Mouse (Mus musculus) ovary, postnatal 36 days (tissue): ENCODE measurements at regions not wholly inside any gene's neighbourhood (a gene's known extent, or its start where the extent isn't known, plus 50 kb on each side); places are given as distances from the start of the nearest gene placed in this dataset.

Source experiments
- DNase-seq: peaks from one replicate; pipeline ENCODE4 v3.0.0; 2022; ENCODE audit warnings: low spot score, mixed read lengths

- DNase-seq = no peak
Observed at GRCm38 (mm10) chr13:80946034-80946433, 62.9 kb downstream of the Arrdc3 start.

GRCm38 (mm10) chr13:80947705-80948104 lies 64.5 kb downstream of the Arrdc3 start:
- no peak for DNase-seq

DNA sequence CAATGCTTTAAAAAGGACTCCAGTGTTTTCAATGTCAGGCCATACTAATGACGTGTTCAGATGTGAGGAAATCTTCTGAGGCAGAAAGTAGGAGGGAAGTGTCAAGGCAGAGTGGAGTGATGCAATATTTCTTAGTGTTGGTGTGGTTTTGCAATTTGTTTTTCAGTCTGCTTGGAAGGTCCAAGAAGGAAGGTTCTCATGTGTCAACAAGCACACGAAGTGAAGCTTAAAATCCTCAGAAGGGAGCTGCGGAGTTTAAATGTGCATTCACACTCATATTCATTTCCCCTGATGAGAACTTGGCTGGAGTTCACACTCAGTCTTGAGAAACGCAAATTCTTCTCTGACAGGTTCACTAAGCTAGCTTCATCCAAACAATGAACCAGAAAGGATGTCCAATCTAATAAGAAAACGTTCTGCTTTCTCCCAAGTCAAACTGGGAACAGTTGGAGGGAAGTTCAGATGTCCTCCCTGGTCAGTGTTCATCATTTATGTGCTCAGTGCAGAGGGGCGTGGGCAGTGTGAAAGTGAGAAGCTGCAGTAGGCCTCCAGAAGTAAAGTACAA lies 66.0 kb downstream of the Arrdc3 start:
- DNase-seq = no peak

- no peak for DNase-seq
Observed at GRCm38 (mm10) chr13:80950239-80950638, 67.1 kb downstream of the Arrdc3 start.

DNA sequence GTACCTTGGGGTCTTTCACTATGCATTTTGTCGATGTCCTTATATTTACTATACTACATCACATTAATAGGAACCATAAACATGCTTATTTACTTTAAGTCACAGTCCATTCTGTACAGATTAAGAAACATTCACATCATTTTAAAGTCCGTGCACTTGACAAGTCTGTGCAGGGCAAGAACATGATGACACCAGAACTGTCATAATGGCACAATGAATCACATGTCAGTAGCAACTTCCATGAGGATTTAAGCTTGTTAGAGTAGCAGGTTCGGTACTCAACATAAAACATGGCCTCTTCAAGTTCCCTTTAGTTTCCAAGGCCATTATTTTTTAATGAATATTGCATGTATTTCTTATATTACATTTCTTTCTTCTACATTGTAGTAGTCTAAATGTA lies 67.6 kb downstream of the Arrdc3 start:
- DNase-seq = no peak

- DNase-seq = peak; percentile 24
Observed at GRCm38 (mm10) chr13:80951327-80951726, 68.1 kb downstream of the Arrdc3 start.

DNA sequence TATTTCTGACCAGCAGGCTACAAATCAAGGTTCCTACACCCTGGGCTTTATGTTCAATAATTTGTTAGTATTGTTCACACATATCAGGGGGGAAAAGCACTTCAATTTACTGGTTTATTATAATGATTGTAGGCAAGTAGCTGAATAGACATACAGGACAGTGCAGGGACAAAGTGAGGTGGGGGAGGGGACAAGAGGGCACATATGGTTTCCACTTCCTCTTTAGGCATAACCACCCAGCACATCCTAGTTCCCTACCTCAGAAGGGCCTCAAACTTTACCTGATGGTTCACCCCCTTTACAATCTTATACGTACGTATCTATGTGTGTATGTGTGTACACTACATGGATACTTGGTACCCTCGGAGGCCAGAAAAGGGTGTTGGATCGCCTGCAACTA lies 69.7 kb downstream of the Arrdc3 start:
- no peak for DNase-seq

- no peak for DNase-seq
Observed at GRCm38 (mm10) chr13:80954059-80954645, 71.0 kb downstream of the Arrdc3 start.

GRCm38 (mm10) chr13:80956966-80957365 lies 73.8 kb downstream of the Arrdc3 start:
- no peak for DNase-seq

DNA sequence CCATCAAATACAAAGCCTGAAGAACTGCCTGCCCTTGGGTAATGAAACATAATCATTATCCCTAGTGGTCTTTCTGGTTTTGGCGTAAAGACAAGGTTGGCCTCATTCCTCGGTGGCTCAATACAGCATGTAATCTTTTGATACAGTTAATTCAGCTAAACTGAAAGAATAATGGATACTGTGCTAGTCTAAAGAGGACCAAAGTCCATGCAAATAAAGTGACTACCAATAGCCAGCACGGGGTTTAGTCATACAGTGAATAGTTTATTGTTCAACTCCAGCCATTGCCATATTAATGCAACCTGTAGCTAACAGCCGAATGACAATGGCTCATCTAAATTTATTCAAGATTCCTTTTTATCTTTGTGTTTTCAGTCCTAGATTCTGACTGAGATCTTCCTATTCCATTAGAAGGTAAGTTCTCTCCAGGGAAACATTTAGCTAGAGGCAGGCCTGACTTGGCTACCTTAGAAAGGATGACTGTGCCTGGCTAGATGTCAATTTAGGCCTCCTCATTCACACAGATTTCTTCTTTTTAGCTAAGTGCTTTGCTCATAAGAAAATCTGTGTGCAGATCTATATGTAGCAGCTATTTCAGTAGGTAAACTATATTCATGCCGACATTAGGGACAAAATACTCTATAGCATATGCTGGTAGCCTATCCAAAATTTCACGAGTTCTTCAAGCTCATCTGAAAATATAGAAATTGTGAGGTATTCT lies 74.4 kb downstream of the Arrdc3 start:
- no peak for DNase-seq

GRCm38 (mm10) chr13:80959763-80960162 lies 76.6 kb downstream of the Arrdc3 start:
- DNase-seq = no peak

DNA sequence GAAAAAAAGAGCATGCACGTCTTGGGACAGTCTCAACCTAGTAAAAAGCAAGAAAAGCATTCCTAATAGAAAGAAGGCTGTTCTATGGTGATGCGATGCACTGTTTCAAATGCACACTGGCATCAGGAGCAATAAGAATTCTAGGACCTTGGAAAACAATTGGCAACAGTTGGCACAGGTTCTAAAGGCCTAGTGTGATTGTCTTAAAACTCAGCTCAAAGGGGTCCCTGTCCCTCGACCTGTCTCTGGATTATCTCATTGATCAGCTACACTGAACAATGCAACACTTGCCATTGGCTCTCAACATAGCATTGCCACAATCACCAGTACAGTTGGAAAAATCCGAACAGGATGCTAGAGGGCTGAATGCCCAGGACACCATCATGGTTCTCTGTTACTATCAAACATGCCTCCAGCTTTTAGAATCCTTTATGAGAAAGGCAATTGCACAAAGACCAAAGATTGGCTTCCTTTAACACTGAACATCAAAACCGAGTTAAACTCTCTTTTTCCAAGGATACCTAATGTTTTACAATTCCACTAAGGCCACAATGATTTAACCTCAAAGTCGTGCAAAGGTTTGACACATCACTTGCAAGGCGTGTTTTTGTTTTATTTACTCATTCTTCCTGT lies 78.9 kb downstream of the Arrdc3 start:
- no peak for DNase-seq

DNA sequence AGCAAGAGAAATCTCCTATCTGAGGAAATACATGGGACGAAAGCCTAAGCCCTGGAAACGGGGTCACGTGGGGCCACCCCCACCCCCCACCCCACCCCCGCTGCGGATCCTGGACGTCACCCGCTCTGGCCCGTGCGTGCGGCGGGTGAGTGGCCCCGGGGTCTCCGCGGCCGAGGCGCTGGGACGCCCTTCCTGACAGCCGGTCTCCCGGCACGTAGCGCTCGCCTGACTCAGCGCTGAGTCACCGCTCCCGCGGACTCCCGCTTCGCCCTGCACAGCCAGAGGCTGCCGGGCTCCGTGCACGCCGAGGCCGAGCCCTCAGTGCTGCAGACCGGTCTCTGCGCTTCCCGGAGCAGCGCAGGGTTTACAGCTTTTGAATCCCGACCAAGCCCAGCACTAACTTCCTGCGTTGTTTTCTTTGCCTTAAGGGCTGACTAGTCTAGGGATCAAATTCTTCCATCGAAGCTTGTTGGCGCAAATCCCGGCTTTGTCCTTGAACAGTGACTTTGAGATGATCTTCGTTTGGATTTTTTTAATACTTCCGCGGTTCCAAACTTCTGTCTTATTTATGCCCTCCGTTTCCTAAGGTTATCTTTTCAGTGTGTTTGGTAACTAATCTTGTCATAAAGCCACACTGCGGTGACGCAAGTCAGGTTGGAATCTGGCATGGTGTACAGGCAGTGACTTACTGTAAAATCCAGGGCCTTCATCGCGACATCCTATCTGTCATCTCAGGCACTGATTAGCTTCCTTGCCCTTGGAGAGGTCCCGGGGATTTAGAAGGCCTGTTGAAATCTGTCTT lies 79.8 kb downstream of the Arrdc3 start:
- DNase-seq = peak; percentile 80

DNA sequence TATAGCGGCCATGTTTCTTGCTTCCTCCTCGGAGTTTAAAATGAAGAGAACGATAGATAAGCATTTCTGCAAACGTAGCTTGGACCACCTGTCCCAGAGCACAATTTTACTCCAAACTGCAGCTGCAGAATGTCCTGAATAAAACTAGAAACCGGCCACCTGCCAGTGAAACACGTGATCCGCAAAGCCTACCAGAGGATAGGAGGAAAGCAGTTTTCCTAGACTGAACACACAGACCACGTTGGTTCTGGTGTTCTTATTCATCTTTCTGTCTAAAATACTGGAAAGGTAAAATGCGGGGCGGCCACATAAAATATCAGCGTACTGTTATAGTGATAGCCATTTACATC lies 80.4 kb downstream of the Arrdc3 start:
- DNase-seq = no peak

DNA sequence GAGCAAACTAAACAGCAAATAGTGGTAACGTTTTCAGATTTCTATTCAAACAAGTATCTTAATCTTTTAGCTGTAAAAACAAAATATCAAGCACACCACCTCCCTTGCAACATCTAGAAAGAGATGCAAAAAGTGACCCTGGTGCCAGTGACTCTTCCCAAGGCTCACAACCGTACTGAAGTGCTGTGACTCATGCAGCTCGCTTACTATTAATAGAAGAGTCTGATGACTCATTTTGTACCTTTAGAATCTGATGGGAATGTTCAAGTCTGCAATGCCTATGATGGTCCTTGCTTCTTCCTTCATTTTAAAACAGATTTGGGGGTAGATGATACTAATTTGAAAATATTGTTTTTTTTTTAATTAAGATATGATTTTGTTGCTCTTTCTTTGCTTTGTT lies 88.5 kb downstream of the Arrdc3 start:
- DNase-seq = no peak

DNA sequence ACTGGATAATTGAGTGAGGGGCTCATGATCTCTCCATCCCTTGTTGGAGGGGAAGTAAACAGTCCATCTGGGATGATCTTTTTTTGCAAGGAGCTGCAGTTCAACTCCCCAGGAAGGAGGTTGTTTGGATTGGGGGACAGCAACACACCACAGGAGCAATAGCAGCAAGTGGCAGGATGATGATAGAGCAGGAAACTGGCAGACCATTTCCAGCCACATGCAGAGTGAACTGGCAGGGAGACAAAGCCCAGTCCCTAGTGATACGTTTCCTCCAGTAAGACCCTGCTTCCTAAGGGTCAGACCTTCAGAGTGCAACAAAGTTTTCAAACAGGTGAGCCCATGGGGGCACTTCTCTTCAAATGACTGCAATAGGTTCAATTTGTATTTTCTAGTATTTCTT lies 91.2 kb downstream of the Arrdc3 start:
- DNase-seq = no peak

DNA sequence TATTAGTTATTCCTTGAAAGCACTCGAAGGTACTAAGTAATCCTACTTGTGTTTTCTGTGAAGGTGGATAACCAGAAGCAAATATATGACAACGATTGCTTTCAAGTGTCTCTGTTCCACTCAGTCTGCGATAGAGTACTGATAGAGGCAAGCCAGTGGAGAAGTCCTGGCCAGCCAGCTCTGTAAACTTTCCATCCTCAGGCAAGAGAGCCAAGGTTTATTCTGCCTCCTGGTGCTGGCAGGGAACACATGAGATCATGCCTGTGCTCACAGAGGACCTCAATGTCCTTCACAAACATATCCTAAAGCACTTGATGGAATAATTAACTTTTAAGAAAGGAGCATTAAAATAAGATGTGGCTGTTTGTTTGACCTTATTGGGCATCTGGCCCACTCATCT lies 94.1 kb downstream of the Arrdc3 start:
- no peak for DNase-seq

GRCm38 (mm10) chr13:80981201-80981600 lies 98.0 kb downstream of the Arrdc3 start:
- DNase-seq = no peak

DNA sequence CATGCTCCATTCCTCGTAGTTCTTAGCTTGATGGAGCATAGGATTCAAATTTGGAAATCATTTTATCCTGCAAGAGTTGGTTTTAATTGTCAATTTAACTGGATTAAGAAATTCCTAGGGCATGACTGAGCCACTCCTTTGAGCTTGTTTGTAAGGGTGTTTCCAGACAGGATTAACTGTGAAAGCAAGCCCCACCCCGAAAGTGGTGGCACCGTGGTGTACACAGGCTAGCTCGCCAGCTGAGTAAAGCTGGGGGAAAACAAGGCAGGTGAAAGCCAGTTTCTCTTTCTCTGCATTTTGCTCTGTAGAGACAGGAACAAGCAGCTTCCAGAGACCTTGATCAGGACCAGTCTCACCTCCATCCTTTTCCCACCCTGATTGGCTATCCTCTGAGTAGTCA lies 103.5 kb downstream of the Arrdc3 start:
- DNase-seq = no peak

- no peak for DNase-seq
Observed at GRCm38 (mm10) chr13:80989756-80990155, 106.6 kb downstream of the Arrdc3 start.

DNA sequence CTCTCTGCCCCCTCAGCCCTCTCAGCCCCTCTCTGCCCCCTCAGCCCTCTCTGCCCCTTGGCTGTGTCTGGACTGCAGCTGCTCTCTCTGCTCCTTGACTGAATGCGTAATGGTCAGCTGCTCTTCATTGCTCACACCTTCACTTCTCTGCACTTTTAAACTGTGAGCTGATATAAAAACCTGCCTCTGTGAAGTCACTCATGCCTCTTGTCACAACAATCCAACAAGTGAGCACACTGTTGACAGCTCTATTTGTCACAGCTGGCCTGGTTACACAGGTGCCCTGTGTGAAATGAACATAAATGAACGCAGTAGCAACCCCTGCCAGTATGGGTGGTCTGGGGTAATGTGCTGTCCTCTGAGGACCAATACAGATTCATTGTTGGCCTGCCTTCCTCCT lies 109.2 kb downstream of the Arrdc3 start:
- DNase-seq = no peak
